Mouse (Mus musculus) megakaryocyte, embryonic 14.5 days (primary cell): ENCODE data around the gene 1300017J02Rik.

Experiments
- FLI1 ChIP-seq: IDR thresholded peaks from 2 replicates; pipeline ENCODE4 v1.6.1; 2012; ENCODE audit warnings: low read length, inconsistent platforms, mixed read lengths
- GATA1 ChIP-seq: IDR thresholded peaks from 3 replicates; pipeline ENCODE4 v1.6.1; 2012; ENCODE audit warnings: mixed read lengths, low read length, inconsistent platforms, borderline replicate concordance

DNA sequence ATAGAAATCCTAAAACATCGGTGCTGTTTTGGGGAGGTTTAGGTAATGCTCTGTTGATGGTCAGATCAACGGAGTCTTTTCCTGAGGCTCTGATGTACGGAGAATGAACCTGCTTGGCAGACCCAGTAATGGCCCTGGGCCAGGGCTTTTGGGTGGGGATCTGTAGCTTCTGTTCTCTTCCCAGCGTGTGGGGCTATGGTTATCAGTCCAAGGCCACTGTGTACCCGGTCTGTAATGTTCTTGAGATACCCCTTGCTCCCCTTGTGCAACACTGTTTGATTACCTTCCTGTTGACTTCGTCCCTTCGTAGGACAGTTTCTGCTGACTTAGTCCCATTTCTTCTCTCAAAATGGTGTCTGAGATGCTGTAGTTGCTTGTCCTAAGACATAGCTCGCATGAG is 3.8 kb downstream of the 1300017J02Rik start:
- TF ChIP-seq GATA1 (no peak), FLI1 (no peak)
